Mouse (Mus musculus) neural tube, embryonic 13.5 days (tissue): Measurements from ENCODE around the gene Lmf1. TPM values are rescaled to one million over a fixed set of nuclear protein-coding genes. Genes with fewer than 3 reads are reported as not detected.
A peak's percentile ranks its signal among the peaks of the same experiment; 100 is the strongest.

Experiments
- ATAC-seq: fragments of 200-750 bp; cut with Nextera tagmentation; 2 replicates; pipeline ENCODE4 v1.8.0; 2017; ENCODE audit warnings: low read depth, mild to moderate bottlenecking, moderate TSS enrichment, moderate library complexity
- H3K27ac ChIP-seq: fragments of 300-500 bp; sonication (generic); replicated peaks from 2 replicates; pipeline ENCODE4 v1.5.1; 2015; ENCODE audit warnings: moderate library complexity, mild to moderate bottlenecking, inconsistent platforms
- H3K27me3 ChIP-seq: fragments of 300-500 bp; sonication (generic); 2 replicates; pipeline ENCODE4 v1.6.1; 2015; ENCODE audit warnings: mild to moderate bottlenecking, inconsistent platforms
- H3K36me3 ChIP-seq: fragments of 300-500 bp; sonication (generic); 2 replicates; pipeline ENCODE4 v1.6.1; 2015; ENCODE audit warnings: mild to moderate bottlenecking, inconsistent platforms
- H3K4me1 ChIP-seq: fragments of 300-500 bp; sonication (generic); replicated peaks from 2 replicates; pipeline ENCODE4 v1.6.1; 2015; ENCODE audit warnings: inconsistent platforms
- H3K4me2 ChIP-seq: fragments of 300-500 bp; sonication (generic); 2 replicates; pipeline ENCODE4 v1.6.1; 2015; ENCODE audit warnings: inconsistent platforms, mild to moderate bottlenecking, moderate library complexity
- H3K4me3 ChIP-seq: fragments of 300-500 bp; sonication (generic); 2 replicates; pipeline ENCODE4 v1.5.1; 2015; ENCODE audit warnings: mild to moderate bottlenecking, inconsistent platforms
- H3K9ac ChIP-seq: fragments of 300-500 bp; sonication (generic); 2 replicates; pipeline ENCODE4 v1.6.1; 2015; ENCODE audit warnings: moderate library complexity, mild to moderate bottlenecking, inconsistent platforms
- H3K9me3 ChIP-seq: fragments of 300-500 bp; sonication (generic); 2 replicates; pipeline ENCODE4 v1.6.1; 2016; ENCODE audit warnings: inconsistent platforms
- WGBS: fragments of 180-500 bp; shearing (Covaris S2); methylation state at CpG from one replicate; pipeline ENCODE4 v1.1.7; 2015; 5-methylcytosine and 5-hydroxymethylcytosine counted together
- polyA plus RNA-seq: library from polyadenylated mRNA; unstranded; fragments of >200 nt; fragmentation: Nextera tagmentation; extraction: Ambion mirVana; gene quantifications from 2 replicates; pipeline ENCODE4 v1.2.1, GENCODE M21; 2015

The Lmf1 gene
- polyA plus RNA-seq, 1 experiment from 2014 or later = 26.2 TPM

DNA sequence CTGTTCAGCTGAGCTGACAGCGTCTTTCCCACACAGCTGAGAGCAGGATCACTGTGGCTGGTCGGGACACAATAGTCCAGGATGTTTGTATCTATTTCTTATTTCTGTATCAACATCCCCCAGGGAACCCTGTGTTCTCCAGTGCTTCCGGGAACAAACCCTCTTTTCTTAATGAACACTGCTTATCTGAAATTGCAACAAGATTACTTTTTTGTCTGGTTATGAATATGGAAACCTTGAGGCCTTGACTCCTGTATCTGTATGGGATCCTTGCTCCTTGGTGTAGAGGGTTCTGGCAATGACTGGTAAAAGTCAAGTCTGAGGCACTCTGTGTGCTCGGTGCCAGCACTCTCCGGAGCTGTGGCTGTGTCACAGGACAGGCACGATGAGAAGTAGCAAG, 11.2 kb downstream of the Lmf1 start:
- H3K9ac ChIP-seq = no peak overlapping the region
- no peaks in the 10 kb centered on the region for H3K9me3 ChIP-seq
- H3K4me2 ChIP-seq = no peak overlapping the region
- ATAC-seq = no peak
- 94% methylated on average over 6 of the region's 6 CpGs for WGBS
- peaks cover 12% of the 10 kb centered on the region; the same call in 1 of the 2 replicates for H3K4me1 ChIP-seq
- H3K36me3 ChIP-seq = peaks cover 59% of the 10 kb centered on the region
- no peak overlapping the region for H3K4me3 ChIP-seq
- no peaks in the 10 kb centered on the region for H3K27me3 ChIP-seq
- H3K27ac ChIP-seq = no peak overlapping the region

DNA sequence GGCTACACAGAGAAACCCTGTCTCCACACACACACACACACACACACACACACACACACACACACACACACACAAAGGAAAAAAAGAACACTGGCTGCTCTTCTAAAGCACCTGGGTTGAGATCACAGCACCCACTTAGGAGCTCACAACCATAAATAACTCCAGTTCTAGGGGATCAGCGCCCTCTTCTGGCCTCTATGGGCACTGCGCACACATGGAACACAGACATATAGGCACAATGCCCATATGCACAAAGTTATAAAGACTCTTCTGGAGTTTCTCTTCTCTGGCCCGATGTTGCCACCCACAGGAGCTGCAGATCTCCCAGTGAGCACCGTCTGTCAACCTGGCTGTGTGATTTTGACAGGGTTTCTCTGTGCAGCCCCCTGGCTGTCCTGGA, 12.1 kb downstream of the Lmf1 start:
- H3K4me3 ChIP-seq = no peak overlapping the region
- no peaks in the 10 kb centered on the region for H3K27me3 ChIP-seq
- H3K36me3 ChIP-seq = peaks cover 51% of the 10 kb centered on the region
- H3K9ac ChIP-seq = no peak overlapping the region
- WGBS = 88% methylated on average over 4 of the region's 4 CpGs
- no peak overlapping the region for H3K27ac ChIP-seq
- H3K4me2 ChIP-seq = no peak overlapping the region
- no peak for ATAC-seq
- H3K9me3 ChIP-seq = no peaks in the 10 kb centered on the region
- peaks cover 12% of the 10 kb centered on the region; the same call in 1 of the 2 replicates for H3K4me1 ChIP-seq

GRCm38 (mm10) chr17:25592336-25592735, 13.5 kb downstream of the Lmf1 start:
- Histone ChIP-seq H3K27ac (no peak overlapping the region), H3K4me2 (no peak overlapping the region), H3K9ac (no peak overlapping the region), H3K9me3 (no peaks in the 10 kb centered on the region), H3K36me3 (peaks cover 51% of the 10 kb centered on the region), H3K4me3 (no peak overlapping the region), H3K4me1 (peaks cover 12% of the 10 kb centered on the region; the same call in 1 of the 2 replicates), H3K27me3 (no peaks in the 10 kb centered on the region)
- no peak for ATAC-seq
- 88% methylated on average over 6 of the region's 6 CpGs for WGBS

DNA sequence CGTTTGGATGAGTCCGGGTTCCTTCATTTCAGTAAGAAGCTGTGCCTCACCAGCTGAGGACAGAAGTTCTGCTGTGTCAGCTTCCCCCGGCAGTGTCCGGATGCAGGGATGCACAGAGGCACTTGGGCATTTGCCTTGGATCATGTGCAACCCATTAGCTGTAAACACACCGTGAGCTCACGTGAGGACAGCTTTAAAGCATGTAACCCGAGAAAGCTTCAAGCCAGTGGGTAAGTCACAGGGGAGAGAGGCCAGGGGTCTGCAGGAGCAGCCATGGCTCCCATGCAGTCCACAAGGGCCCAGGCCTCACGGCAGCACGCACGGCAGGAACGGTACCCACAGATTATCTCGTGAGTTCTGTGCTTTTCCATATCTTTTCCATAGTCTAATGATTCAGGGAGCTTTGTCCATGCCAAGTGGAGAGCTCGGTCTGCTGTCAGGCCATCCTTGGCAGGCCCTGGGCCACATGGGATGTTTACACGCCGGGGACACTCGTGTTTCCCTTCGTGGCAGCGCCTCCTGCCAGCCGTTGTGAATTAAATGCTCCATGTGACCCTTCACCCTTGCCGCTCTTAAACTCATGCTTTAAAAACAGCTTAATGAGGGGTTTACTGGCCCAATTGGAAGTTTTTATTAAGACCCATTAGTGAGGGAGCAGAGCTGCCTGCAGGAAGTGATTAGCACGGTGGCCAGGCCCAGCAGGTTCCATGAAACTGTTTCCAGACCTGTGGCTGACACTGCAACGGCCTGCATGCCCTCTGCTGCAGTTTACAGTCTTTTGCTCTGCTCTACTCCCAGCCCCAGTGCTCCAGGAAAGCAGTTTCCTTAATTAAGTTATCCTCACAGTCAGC, 14.8 kb downstream of the Lmf1 start:
- ATAC-seq = no peak
- Histone ChIP-seq H3K4me1 (peaks cover 12% of the 10 kb centered on the region; the same call in 1 of the 2 replicates), H3K27me3 (no peaks in the 10 kb centered on the region), H3K27ac (peak overlapping the region; percentile 42; the same call in 1 of the 2 replicates), H3K9ac (no peak overlapping the region), H3K36me3 (peaks cover 42% of the 10 kb centered on the region), H3K4me3 (no peak overlapping the region), H3K4me2 (no peak overlapping the region), H3K9me3 (no peaks in the 10 kb centered on the region)
- 42% methylated on average over 22 of the region's 22 CpGs for WGBS

- WGBS = 83% methylated on average over 5 of the region's 5 CpGs
- Histone ChIP-seq H3K4me2 (no peak overlapping the region), H3K36me3 (peaks cover 25% of the 10 kb centered on the region), H3K9ac (no peak overlapping the region), H3K4me1 (peaks cover 14% of the 10 kb centered on the region; the same call in 1 of the 2 replicates), H3K27ac (no peak overlapping the region), H3K4me3 (no peak overlapping the region), H3K27me3 (no peaks in the 10 kb centered on the region), H3K9me3 (no peaks in the 10 kb centered on the region)
- ATAC-seq = no peak
Observed at GRCm38 (mm10) chr17:25595495-25595894, 16.6 kb downstream of the Lmf1 start.

- WGBS = 53% methylated on average over 3 of the region's 3 CpGs
- H3K27me3 ChIP-seq = no peaks in the 10 kb centered on the region
- no peak overlapping the region for H3K4me3 ChIP-seq
- H3K27ac ChIP-seq = no peak overlapping the region
- H3K4me2 ChIP-seq = no peak overlapping the region
- no peak for ATAC-seq
- H3K9me3 ChIP-seq = no peaks in the 10 kb centered on the region
- H3K4me1 ChIP-seq = peaks cover 16% of the 10 kb centered on the region; the same call in 1 of the 2 replicates
- 0 out of 2 replicates have a peak, but pooled peaks cover 11% of the 10 kb centered on the region for H3K36me3 ChIP-seq
- no peak overlapping the region for H3K9ac ChIP-seq
Observed at GRCm38 (mm10) chr17:25597537-25597936, 18.7 kb downstream of the Lmf1 start.

GRCm38 (mm10) chr17:25602366-25602765, 23.5 kb downstream of the Lmf1 start:
- H3K9me3 ChIP-seq = no peaks in the 10 kb centered on the region
- H3K4me1 ChIP-seq = peaks cover 14% of the 10 kb centered on the region
- 74% methylated on average over 8 of the region's 8 CpGs for WGBS
- H3K27me3 ChIP-seq = no peaks in the 10 kb centered on the region
- H3K27ac ChIP-seq = no peak overlapping the region
- H3K36me3 ChIP-seq = no peaks in the 10 kb centered on the region
- H3K4me2 ChIP-seq = no peak overlapping the region
- H3K9ac ChIP-seq = no peak overlapping the region
- H3K4me3 ChIP-seq = no peak overlapping the region
- no peak for ATAC-seq

- H3K36me3 ChIP-seq = no peaks in the 10 kb centered on the region
- no peak overlapping the region for H3K4me2 ChIP-seq
- H3K9ac ChIP-seq = no peak overlapping the region
- no peak for ATAC-seq
- WGBS = 47% methylated on average over 5 of the region's 5 CpGs
- no peaks in the 10 kb centered on the region for H3K9me3 ChIP-seq
- no peak overlapping the region for H3K4me3 ChIP-seq
- H3K27ac ChIP-seq = no peak overlapping the region
- peaks cover 28% of the 10 kb centered on the region for H3K4me1 ChIP-seq
- H3K27me3 ChIP-seq = no peaks in the 10 kb centered on the region
Observed at GRCm38 (mm10) chr17:25604234-25604633, 25.3 kb downstream of the Lmf1 start.

GRCm38 (mm10) chr17:25608137-25608785, 29.4 kb downstream of the Lmf1 start:
- Histone ChIP-seq H3K9me3 (no peaks in the 10 kb centered on the region), H3K4me3 (no peak overlapping the region), H3K4me2 (no peak overlapping the region), H3K27me3 (no peaks in the 10 kb centered on the region), H3K4me1 (peaks cover 46% of the 10 kb centered on the region), H3K36me3 (peaks cover 8% of the 10 kb centered on the region), H3K9ac (no peak overlapping the region), H3K27ac (peak overlapping the region; percentile 56; the same call in 1 of the 2 replicates)
- ATAC-seq = peak; percentile 15; the same call in 1 of the 2 replicates
- WGBS = 83% methylated on average over 11 of the region's 11 CpGs

DNA sequence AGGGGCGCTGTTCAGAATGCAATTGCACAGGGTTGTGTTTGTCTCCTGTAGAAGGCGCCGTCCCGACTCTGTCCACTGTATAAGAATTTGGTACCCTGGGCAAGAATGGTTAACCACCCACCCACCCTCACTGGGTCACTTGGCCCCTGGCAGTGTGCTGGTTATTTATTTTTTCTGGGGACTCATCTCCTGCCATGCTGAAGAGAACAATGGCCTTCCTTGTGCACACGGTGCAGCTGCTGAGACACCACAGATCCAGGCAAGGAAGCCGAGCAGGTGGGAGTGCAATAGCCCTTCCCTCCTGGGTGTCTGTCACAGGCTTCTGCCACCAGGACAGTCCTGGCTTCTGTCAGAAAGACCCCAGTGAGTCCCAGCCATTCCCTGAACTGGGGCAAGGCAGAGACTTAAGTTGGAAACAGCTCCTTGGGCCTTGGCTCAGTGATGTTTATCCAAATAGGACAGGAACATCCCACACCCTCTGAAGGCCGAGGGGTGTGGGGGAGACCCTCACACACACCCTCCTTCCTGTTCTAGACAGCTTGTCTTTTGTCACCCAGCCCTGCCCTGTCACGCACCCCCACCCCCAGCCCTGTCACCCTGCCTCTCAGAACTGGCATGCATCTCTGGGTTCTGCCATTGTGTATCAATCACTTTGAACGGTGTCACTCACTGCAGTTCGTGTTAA, 30.1 kb downstream of the Lmf1 start:
- 50% methylated on average over 10 of the region's 10 CpGs for WGBS
- no peaks in the 10 kb centered on the region for H3K27me3 ChIP-seq
- H3K27ac ChIP-seq = peak overlapping the region; percentile 56
- no peak overlapping the region for H3K4me2 ChIP-seq
- no peak overlapping the region for H3K9ac ChIP-seq
- peak; percentile 60 for ATAC-seq
- H3K4me3 ChIP-seq = no peak overlapping the region
- H3K4me1 ChIP-seq = peaks cover 46% of the 10 kb centered on the region
- no peaks in the 10 kb centered on the region for H3K9me3 ChIP-seq
- peaks cover 14% of the 10 kb centered on the region for H3K36me3 ChIP-seq

- Histone ChIP-seq H3K9me3 (no peaks in the 10 kb centered on the region), H3K36me3 (peaks cover 19% of the 10 kb centered on the region), H3K27me3 (no peaks in the 10 kb centered on the region), H3K4me2 (no peak overlapping the region), H3K9ac (no peak overlapping the region), H3K4me3 (no peak overlapping the region), H3K4me1 (peaks cover 42% of the 10 kb centered on the region), H3K27ac (peak overlapping the region; percentile 56)
- peak; percentile 66 for ATAC-seq
- WGBS = 36% methylated on average over 3 of the region's 3 CpGs
Observed at GRCm38 (mm10) chr17:25609506-25609828, 30.6 kb downstream of the Lmf1 start.

DNA sequence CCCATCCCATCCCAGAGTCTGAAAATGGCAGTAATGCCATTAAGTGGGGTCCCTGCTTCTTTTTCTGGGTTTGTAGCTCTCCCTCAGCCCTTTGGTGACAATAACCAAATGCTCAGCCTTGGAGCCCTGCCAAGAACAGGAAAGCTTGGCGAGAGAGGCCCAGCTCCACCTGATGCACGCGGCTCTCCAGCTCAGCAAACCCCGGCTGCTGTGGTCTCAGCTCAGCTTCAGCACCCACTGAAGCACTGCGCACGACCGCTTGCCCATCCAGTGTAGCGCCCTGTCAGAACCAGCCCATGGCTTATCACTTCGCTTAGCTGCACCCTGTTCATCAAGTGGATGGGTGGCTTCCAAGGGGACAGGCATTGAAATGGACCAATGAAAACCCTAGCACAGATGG, 31.3 kb downstream of the Lmf1 start:
- peak; percentile 26; the same call in 1 of the 2 replicates for ATAC-seq
- H3K4me2 ChIP-seq = no peak overlapping the region
- no peaks in the 10 kb centered on the region for H3K9me3 ChIP-seq
- 53% methylated on average over 9 of the region's 9 CpGs for WGBS
- H3K27ac ChIP-seq = peak overlapping the region; percentile 56
- no peak overlapping the region for H3K4me3 ChIP-seq
- H3K9ac ChIP-seq = 0 out of 2 replicates have a peak overlapping the region, but pooled peaks have one; percentile 31
- no peaks in the 10 kb centered on the region for H3K27me3 ChIP-seq
- peaks cover 24% of the 10 kb centered on the region for H3K36me3 ChIP-seq
- H3K4me1 ChIP-seq = peaks cover 42% of the 10 kb centered on the region
